Mouse (Mus musculus): ENCODE measurements around the gene Gm37240. TPM values are rescaled to one million over a fixed set of nuclear protein-coding genes. Genes with fewer than 3 reads are reported as not detected.

Gm37240 gene
- polyA plus RNA-seq, 1 experiment: not detected

GRCm38 (mm10) chr3:85348021-85348420 is 539.3 kb downstream of the Gm37240 start:
- TF ChIP-seq GATA1 (IDR thresholded peaks at IDR 0.05; ENCODE audit: low read length): no peak

- no peak for TF ChIP-seq GATA1 (IDR thresholded peaks at IDR 0.05; ENCODE audit: low read length)
Observed at GRCm38 (mm10) chr3:85341103-85341860, 546.0 kb downstream of the Gm37240 start.

GRCm38 (mm10) chr3:85340491-85340890 is 546.8 kb downstream of the Gm37240 start:
- no peak for TF ChIP-seq GATA1 (IDR thresholded peaks at IDR 0.05; ENCODE audit: low read length)

- TF ChIP-seq GATA1 (IDR thresholded peaks at IDR 0.05; ENCODE audit: low read length): no peak
Observed at GRCm38 (mm10) chr3:85339926-85340325, 547.4 kb downstream of the Gm37240 start.

GRCm38 (mm10) chr3:85339269-85339820 is 548.0 kb downstream of the Gm37240 start:
- TF ChIP-seq GATA1 (IDR thresholded peaks at IDR 0.05; ENCODE audit: low read length): no peak

GRCm38 (mm10) chr3:85338755-85339095 is 548.6 kb downstream of the Gm37240 start:
- no peak for TF ChIP-seq GATA1 (IDR thresholded peaks at IDR 0.05; ENCODE audit: low read length)

- no peak for TF ChIP-seq GATA1 (IDR thresholded peaks at IDR 0.05; ENCODE audit: low read length)
Observed at GRCm38 (mm10) chr3:85337881-85338754, 549.2 kb downstream of the Gm37240 start.

GRCm38 (mm10) chr3:85335517-85335916 is 551.8 kb downstream of the Gm37240 start:
- no peak for TF ChIP-seq GATA1 (IDR thresholded peaks at IDR 0.05; ENCODE audit: low read length)

GRCm38 (mm10) chr3:85332276-85332675 is 555.0 kb downstream of the Gm37240 start:
- TF ChIP-seq GATA1 (IDR thresholded peaks at IDR 0.05; ENCODE audit: low read length): no peak

- TF ChIP-seq GATA1 (IDR thresholded peaks at IDR 0.05; ENCODE audit: low read length): no peak
Observed at GRCm38 (mm10) chr3:85318256-85318655, 569.1 kb downstream of the Gm37240 start.

GRCm38 (mm10) chr3:85317306-85317705 is 570.0 kb downstream of the Gm37240 start:
- TF ChIP-seq GATA1 (IDR thresholded peaks at IDR 0.05; ENCODE audit: low read length): no peak

- no peak for TF ChIP-seq GATA1 (IDR thresholded peaks at IDR 0.05; ENCODE audit: low read length)
Observed at GRCm38 (mm10) chr3:85314961-85315360, 572.4 kb downstream of the Gm37240 start.

- no peak for TF ChIP-seq GATA1 (IDR thresholded peaks at IDR 0.05; ENCODE audit: low read length)
Observed at GRCm38 (mm10) chr3:85313646-85314255, 573.6 kb downstream of the Gm37240 start.

GRCm38 (mm10) chr3:85311176-85311575 is 576.1 kb downstream of the Gm37240 start:
- TF ChIP-seq GATA1 (IDR thresholded peaks at IDR 0.05; ENCODE audit: low read length): no peak

- TF ChIP-seq GATA1 (IDR thresholded peaks at IDR 0.05; ENCODE audit: low read length): no peak
Observed at GRCm38 (mm10) chr3:85310401-85310989, 576.8 kb downstream of the Gm37240 start.

Data from G1E-ER4 (cell line).